Mouse (Mus musculus) 3134 (cell line): ENCODE data around the gene Vmn2r47.
"Not testable (repeated sequence)": the region's sequence is repeated elsewhere in the genome, so short reads cannot be mapped to it uniquely, and the experiment has no call there.

Source experiments
- DNase-seq: peaks from one replicate; pipeline ENCODE4 v3.0.0-alpha.2; 2011; ENCODE audit warnings: low spot score; ENCODE audit not compliant: insufficient read length; ENCODE audit errors: extremely low read depth

Vmn2r47 gene

DNA sequence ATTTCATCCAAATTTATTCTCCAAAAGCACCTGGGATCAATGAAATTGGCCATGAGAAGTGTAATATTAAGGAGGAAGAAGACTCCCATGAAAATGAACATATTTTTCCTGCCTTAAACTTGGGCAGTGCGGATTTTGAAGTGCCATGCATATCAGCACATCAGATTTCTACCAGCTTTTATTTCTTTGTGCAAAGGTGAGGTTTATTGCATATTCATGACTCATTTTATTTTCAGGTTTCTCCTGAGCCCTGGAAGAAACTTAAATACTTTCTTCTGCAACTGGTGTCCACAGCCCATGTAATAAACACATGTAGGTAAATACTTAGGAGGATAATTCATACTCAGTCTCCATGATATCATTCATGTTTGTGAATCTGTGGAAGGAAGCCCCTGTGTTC, at the start of gene Vmn2r47:
TSS of gene Vmn2r47 (minus strand) at position 101 of the 400 bp plus-strand sequence.
- not testable (repeated sequence) for DNase-seq

DNA sequence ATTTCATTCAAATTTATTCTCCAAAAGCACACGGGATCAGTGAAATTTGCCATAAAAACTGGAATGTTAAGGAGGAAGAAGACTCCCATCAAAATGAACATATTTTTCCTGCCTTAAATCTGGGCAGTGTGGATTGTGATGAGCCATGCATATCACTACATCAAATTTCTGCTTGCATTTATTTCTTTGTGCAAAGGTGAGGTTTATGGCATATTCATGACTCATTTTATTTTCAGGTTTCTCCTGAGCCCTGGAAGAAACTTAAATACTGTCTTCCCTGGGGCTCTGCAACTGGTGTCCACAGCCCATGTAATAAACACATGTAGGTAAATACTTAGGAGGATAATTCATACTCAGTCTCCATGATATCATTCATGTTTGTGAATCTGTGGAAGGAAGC, 70.7 kb downstream of the Vmn2r47 start, which contains the start of gene Vmn2r46:
TSS of gene Vmn2r46 (minus strand) at position 101 of the 400 bp plus-strand sequence.
- not testable (repeated sequence) for DNase-seq
